ENCODE assay signal across 11 mouse cellular contexts in the genomic region with DNA sequence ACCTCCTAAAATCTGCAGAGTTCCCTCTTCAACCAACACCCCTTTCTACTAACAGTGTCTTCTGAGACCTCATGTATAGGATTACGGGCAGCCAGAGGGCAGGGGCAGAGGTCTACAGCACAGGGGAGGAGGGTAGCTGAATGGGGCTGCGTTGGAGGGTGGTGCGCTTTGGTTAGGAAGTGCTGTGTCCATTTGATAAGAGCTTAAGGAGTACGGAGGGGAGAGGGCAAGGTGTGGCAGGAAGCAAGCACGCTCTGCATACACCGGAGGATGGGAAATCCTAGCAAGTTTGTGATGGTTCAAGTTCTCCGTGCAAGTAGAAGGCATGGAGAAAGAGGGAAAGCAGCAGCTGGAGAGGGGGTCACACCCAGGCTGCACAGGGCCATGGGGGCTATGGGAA. TPM values are rescaled to one million over a fixed set of nuclear protein-coding genes. Genes with fewer than 3 reads are reported as not detected.
DNase-seq lines count a peak whose midpoint lies in the region; ATAC-seq and TF ChIP-seq lines count a peak whose summit lies in the region.
"Had no signal": no experiment of that assay in that cellular context is flagged by ENCODE, and none has a peak within 500 bp of the region (broad histone marks: within the 10 kb centered on the region; RNA-seq: fewer than 3 reads in every experiment).

No protein-coding gene starts in this region.

- H3K79me2 ChIP-seq in heart, adult 2 months (replicated peaks; ENCODE audit: control insufficient read depth, insufficient read depth, low read length): no peaks in the 10 kb centered on the region

- H3K4me2 ChIP-seq in lung, embryonic 16.5 days (ENCODE audit: low read depth, low read length): no peak overlapping the region
- no peak overlapping the region for H3K4me2 ChIP-seq in heart, embryonic 15.5 days

- no peaks in the 10 kb centered on the region for H3K9me3 ChIP-seq in lung, embryonic 16.5 days (ENCODE audit: control insufficient read depth, low read length)
- no peaks in the 10 kb centered on the region for H3K9me3 ChIP-seq in heart, embryonic 15.5 days (replicated peaks)

- H3K27ac ChIP-seq in heart, adult 2 months: no peak overlapping the region; the same call in 1 of the 2 replicates
- no peak overlapping the region for H3K27ac ChIP-seq in lung, embryonic 16.5 days (ENCODE audit: low read length)
- H3K27ac ChIP-seq in heart, embryonic 15.5 days: no peak overlapping the region; the same call in 1 of the 2 replicates

- peaks cover 28% of the 10 kb centered on the region for H3K4me1 ChIP-seq in heart, adult 2 months (ENCODE audit: control insufficient read depth, insufficient read depth, low read length)
- H3K4me1 ChIP-seq in lung, embryonic 16.5 days (replicated peaks; ENCODE audit: control insufficient read depth, insufficient read depth, low read length): peaks cover 10% of the 10 kb centered on the region; the same call in 1 of the 2 replicates
- H3K4me1 ChIP-seq in heart, embryonic 15.5 days (replicated peaks): peaks cover 57% of the 10 kb centered on the region

- 47% methylated on average over 7 of the region's 7 CpGs for WGBS in heart, adult 2 months
- WGBS in lung, embryonic 16.5 days: 37% methylated on average over 7 of the region's 7 CpGs
- 53% methylated on average over 7 of the region's 7 CpGs for WGBS in heart, embryonic 15.5 days

- no peaks in the 10 kb centered on the region for H3K36me3 ChIP-seq in heart, adult 2 months (ENCODE audit: control insufficient read depth, insufficient read depth, low read length)
- H3K36me3 ChIP-seq in lung, embryonic 16.5 days (ENCODE audit: control insufficient read depth, insufficient read depth, low read length): no peaks in the 10 kb centered on the region
- no peaks in the 10 kb centered on the region for H3K36me3 ChIP-seq in heart, embryonic 15.5 days

- 0 out of 2 replicates have a peak, but pooled peaks have one; percentile 32 for ATAC-seq in lung, embryonic 16.5 days (ENCODE audit: low read depth)
- ATAC-seq in heart, embryonic 15.5 days (replicated peaks; ENCODE audit: insufficient number of reproducible peaks, insufficient read depth, low FRiP score, low read depth): no peak; the same call in 1 of the 2 replicates
- 0 out of 2 replicates have a peak, but pooled peaks have one; percentile 48 for ATAC-seq in megakaryocyte, adult 5-6 weeks (ENCODE audit: poor library complexity, severe bottlenecking)
- ATAC-seq in inflammation-experienced regulatory T-cells, adult 6 months: no peak
- ATAC-seq: hindbrain, embryonic 16.5 days had no signal

- DNase-seq in heart, adult 2 months: no peak
- DNase-seq in heart, postnatal 14 days: no peak
- no peak for DNase-seq in lung, postnatal 14 days
- DNase-seq in left cerebral cortex, postnatal 14 days (ENCODE audit: low spot score in 2 of 2): no peak
- DNase-seq: cerebellum, adult 9-10 months; layer of hippocampus, adult 9-11 months had no signal

- no peaks in the 10 kb centered on the region for H3K27me3 ChIP-seq in heart, adult 2 months (ENCODE audit: control insufficient read depth, insufficient read depth, low read length)
- H3K27me3 ChIP-seq in lung, embryonic 16.5 days (ENCODE audit: control insufficient read depth, insufficient read depth, low read depth, low read length): no peaks in the 10 kb centered on the region
- H3K27me3 ChIP-seq in heart, embryonic 15.5 days: no peaks in the 10 kb centered on the region

- TF ChIP-seq CTCF in heart, adult 2 months (IDR thresholded peaks at IDR 0.05): no peak

- no peak for TF ChIP-seq POLR2A in heart, adult 2 months (IDR thresholded peaks at IDR 0.05; ENCODE audit: insufficient read depth, low read depth, low read length)

- no peak overlapping the region for H3K9ac ChIP-seq in heart, adult 2 months (ENCODE audit: low read depth, low read length)
- no peak overlapping the region for H3K9ac ChIP-seq in lung, embryonic 16.5 days (ENCODE audit: low read length)
- H3K9ac ChIP-seq in heart, embryonic 15.5 days: 0 out of 2 replicates have a peak overlapping the region, but pooled peaks have one; percentile 7

- intact Hi-C loops in heart, adult 2 months (cut with DNase I): no loop called here
- intact Hi-C loops in heart, postnatal 14 days (cut with DNase I): no loop called here
- intact Hi-C loops in left cerebral cortex, postnatal 14 days (cut with DNase I): no loop called here

- no peak overlapping the region for H3K4me3 ChIP-seq in heart, adult 2 months
- H3K4me3 ChIP-seq in lung, embryonic 16.5 days (ENCODE audit: low read length): no peak overlapping the region
- H3K4me3 ChIP-seq in heart, embryonic 15.5 days: no peak overlapping the region

- peak; percentile 73; the same call in 1 of the 2 replicates for TF ChIP-seq EP300 in heart, adult 2 months (IDR thresholded peaks at IDR 0.05; ENCODE audit: insufficient read depth, low read depth, low read length)

RNA-seq across cellular contexts. Expression of gene Selenon, which starts 50.0 kb away (rescaled TPM):
- 10 to 100 TPM; 18.6 to 19.9 TPM for total RNA-seq in heart, adult 2 months (2021)
- polyA plus RNA-seq in heart, adult 2 months (2012; rRNA removed): 22.5 and 23.6 TPM in 2 replicates
- total RNA-seq in heart, postnatal 14 days (2021): 10 to 100 TPM; 26.1 to 27.9 TPM
- 9.7 and 10.4 TPM in 2 replicates for polyA plus RNA-seq in lung, embryonic 16.5 days (2015; fragmentation: Nextera tagmentation; extraction: Ambion mirVana)
- polyA plus RNA-seq in heart, embryonic 15.5 days (2015; fragmentation: Nextera tagmentation; extraction: Ambion mirVana): 30.8 and 42.0 TPM in 2 replicates
- total RNA-seq in megakaryocyte, adult 5-6 weeks (2015): 24.9 and 25.4 TPM in 2 replicates
- 6.3 and 8.2 TPM in 2 replicates for total RNA-seq in megakaryocyte, adult 5-6 weeks (2017)
- under 1 TPM; 0.44 to 0.63 (median 0.63) TPM for polyA plus RNA-seq in inflammation-experienced regulatory T-cells, adult 6 months (2017; shearing (Covaris generic))
- 10 to 100 TPM; 19.2 to 20.1 TPM for total RNA-seq in left cerebral cortex, postnatal 14 days (2021)

Comparison
In these comparisons a context has a peak if more than half of its experiments do, and no peak if none do; other contexts are left out.
1. ATAC-seq: peak in lung, embryonic 16.5 days (single experiment) and megakaryocyte, adult 5-6 weeks (single experiment); none in heart, embryonic 15.5 days (single experiment) and inflammation-experienced regulatory T-cells, adult 6 months (single experiment).